Mouse (Mus musculus): ENCODE measurements around the gene Col15a1.

Gene Col15a1

DNA sequence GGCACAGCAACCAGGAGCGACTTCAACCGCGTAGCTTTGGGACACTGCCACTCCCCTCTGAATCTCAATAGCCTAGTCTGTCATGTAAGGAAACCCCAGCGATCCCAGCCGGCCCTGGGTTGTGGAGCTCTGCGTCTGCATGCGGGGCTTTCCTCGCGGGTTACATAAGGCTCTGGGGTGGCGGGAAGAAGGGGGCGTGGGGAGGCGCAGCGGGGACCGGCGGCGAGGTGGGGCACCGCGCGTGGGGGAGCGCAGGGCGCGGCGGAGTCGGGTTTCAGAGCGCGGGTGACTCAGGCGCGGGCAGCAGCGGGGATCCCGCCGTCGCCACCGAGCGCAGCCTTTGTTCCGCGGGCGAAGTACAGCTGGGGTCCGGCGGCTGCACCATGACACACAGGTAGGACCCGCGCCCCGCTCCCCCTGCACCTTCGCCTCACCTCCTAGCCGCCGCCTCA lies at the start of gene Col15a1:
TSS of gene Col15a1 (plus strand) at position 193 of the 452 bp plus-strand sequence.
- no peak for DNase-seq

GRCm38 (mm10) chr4:47161103-47161755 lies 46.7 kb upstream of the Col15a1 start:
- DNase-seq, result no peak

GRCm38 (mm10) chr4:47161756-47162587 lies 46.0 kb upstream of the Col15a1 start:
- DNase-seq, result no peak

DNA sequence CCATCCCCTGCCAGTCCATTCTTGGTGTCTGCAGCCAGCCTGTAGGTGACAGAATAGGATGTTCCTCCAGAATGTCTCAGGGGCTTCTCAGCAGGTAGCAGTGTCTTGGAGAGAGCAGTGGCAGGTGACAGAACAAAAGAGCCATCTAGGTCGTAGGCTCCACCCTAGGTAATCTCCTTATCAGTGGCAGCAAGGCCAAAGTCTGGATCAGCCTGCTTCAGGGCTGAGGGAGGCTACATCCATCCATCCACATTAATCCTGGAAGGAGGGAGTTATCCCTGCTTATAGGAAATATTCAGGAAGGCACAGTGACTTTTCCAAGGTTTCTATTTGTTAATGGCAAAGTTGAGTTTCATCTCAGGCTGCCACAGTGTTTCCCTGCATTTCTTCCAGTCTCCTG lies 35.6 kb upstream of the Col15a1 start:
- DNase-seq, result no peak

- no peak for DNase-seq
Measured at GRCm38 (mm10) chr4:47177101-47177500, 30.9 kb upstream of the Col15a1 start.

GRCm38 (mm10) chr4:47178261-47178961 lies 29.6 kb upstream of the Col15a1 start:
- DNase-seq, result no peak

GRCm38 (mm10) chr4:47179535-47179934 lies 28.4 kb upstream of the Col15a1 start:
- DNase-seq, result no peak

- DNase-seq, result no peak
Measured at GRCm38 (mm10) chr4:47184058-47184661, 23.8 kb upstream of the Col15a1 start.

- no peak for DNase-seq
Measured at GRCm38 (mm10) chr4:47186514-47186913, 21.4 kb upstream of the Col15a1 start.

DNA sequence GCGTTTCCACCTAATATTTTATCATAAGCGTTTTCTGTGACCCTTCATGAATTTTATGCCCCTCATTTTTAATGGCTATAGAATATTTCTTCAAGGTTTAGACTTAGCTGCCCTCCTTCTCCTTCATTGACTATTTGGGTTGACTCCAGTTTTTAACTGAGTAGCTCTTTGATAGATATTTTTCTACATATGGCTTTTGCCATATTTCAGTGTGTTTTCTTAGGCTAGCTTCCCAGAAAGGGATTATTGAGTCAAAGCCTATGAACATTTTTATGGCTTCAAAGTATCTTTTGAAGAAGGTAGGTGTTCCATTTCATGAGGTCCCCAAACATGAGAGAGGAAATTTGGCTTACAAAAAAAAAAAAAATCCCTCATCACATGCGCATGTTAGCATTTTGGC lies 11.8 kb upstream of the Col15a1 start:
- no peak for DNase-seq

DNA sequence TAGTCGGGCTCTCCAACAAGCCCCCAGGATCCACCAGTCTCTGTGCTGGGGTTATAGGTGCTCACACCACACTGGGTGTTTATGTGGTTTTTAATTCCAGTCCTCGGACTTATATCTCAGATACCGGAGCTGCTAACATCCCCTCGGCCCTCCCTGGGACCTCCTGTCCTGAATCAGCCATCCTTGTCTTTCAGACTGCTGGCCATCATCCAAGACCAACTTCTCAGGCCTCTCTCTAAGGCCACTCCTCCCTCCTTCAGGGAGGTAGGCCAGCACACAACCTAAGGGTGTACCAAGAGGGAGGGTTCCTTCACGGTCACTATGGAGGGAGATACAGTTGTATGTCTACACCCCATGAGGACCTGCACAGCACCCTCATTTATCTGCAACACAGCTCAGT lies 4.3 kb upstream of the Col15a1 start:
- no peak for DNase-seq

DNA sequence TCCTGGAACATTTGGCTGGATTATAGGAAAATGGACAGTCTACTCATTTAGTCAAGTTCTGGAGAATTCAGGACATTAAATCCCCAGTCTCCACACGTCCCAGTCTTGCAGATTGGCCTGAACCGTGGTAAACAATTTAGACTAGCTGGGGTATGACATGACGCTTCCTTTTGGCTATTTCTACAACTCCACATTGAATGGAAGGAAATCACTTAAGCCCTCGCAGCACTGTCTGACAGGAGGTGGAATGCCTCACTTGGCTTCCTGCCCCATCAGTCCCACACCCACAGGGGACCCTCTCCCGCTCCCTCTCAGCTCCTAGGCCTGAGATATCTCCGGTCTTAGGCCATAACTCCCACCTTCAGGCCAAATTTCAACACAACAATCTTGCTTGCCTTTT lies 2.1 kb upstream of the Col15a1 start:
- DNase-seq, result no peak

GRCm38 (mm10) chr4:47208421-47208991 lies 545 bp downstream of the Col15a1 start:
- DNase-seq, result no peak

GRCm38 (mm10) chr4:47209466-47209865 lies 1.5 kb downstream of the Col15a1 start:
- DNase-seq, result no peak

DNA sequence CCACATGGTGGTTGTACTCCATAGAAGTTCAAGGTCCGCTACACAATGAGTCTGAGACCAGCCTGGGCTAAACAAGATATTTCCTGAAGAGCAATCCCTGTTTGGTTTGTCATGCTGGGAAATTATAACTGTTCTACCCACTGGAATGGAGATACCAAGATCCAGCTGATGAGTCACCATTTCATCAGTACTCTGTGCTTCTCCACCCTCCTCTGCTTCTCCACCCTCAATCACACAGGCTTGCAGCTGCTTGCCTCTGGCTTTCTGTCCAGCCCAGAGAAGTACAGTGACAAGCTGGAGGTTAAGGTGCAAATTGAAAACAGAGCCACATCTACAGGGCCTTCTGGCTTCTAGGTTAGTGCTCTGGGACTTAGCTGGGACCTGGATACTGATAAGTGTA lies 10.9 kb downstream of the Col15a1 start:
- DNase-seq, result no peak

- DNase-seq, result no peak
Measured at GRCm38 (mm10) chr4:47219393-47219792, 11.4 kb downstream of the Col15a1 start.

DNA sequence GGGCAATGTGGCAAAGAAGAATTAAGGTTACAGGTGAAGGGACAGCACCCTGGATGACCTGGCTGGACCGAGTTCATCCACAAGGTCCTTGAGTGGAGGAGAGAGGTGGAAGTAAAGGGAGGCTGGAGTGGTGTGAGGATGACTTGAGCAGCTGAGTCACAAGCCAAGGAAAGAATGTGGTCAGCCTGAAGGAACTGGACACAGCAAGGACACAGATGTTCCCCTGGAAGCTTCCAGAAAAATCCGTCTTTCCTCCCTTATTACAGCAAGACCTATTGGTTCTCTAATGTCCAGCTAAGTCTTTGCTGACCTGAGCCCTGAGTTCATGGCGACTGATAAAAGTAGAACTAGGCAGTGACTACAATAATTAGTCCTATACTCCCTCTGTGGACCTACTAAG lies 12.6 kb downstream of the Col15a1 start:
- DNase-seq, result no peak

- DNase-seq, result no peak
Measured at GRCm38 (mm10) chr4:47222146-47222545, 14.2 kb downstream of the Col15a1 start.

DNA sequence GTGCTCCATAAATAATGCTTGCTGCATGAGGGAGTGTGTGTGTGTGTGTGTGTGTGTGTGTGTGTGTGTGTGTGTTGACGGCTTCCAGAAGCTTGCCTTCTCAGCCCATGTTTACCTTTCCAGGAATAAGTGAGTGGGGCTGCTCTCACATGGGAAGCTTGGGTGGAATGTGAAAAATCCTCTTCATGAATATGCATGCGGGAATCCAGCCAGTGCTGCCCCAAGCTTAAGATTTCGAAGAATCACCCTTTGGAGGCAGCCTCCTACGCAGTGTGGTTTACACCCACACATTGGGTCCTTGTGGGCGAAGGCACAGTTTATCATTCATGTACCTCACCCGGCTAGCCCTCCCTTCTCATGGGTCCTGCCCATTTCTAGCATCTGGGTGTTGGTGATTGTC lies 18.0 kb downstream of the Col15a1 start:
- DNase-seq, result no peak

DNA sequence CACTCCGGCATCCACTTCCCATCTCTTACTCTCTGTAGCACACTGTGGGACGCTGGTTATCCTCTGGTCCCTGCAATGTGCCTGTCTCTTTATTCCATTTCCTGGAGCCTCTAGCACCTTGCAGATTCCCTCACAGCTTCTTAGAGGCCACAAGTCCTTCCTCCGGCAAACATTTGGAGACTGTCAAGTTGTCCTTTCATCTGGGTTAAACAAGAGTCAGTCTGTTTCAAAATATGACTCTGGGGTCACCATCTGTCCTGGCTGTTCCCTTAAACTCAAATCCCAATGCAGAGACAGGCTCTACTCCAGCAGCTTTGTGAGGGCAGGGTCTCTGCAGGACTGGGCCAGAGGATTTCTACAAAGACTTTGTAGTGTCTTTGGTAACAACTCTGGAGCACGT lies 19.1 kb downstream of the Col15a1 start:
- DNase-seq, result no peak

DNA sequence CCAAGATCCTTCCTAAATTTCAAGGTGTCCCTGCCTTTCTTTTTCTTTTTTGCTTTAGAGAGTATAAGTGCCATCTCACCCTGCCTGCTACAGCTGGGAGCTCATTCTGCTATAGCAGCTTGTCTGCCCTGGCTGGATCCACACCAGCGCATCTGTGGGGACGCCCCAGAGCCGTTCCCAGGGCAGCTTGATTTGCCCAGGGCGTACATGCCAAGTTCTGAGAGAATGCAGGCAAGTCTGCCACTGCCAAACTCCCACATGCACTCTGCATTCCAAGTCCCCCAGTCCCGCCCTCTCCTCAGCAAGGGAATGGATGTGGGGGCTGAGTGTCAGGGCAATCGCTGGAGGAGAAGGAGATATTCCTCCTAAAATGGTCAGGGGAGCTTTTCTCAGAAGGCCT lies 19.8 kb downstream of the Col15a1 start:
- DNase-seq, result no peak

DNA sequence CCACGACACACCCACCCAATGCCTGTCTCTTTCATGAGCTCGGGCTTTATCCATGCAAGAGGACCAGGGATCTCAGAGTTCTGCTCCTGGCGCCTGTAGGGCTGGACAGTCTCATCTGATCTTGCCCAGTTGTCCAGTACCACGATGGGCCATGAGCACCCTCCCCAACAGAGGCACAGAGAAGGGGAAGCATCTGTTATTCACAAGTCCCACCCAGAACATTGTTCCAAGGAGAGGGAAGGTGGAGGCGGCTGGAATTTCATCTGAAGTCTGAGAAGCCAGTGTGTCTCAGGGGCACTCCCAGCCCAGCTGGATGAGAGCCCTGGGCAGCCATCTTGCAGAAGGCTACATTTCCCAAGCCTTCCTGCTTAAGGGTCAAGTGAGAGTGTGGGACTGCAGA lies 21.0 kb downstream of the Col15a1 start:
- DNase-seq, result no peak

GRCm38 (mm10) chr4:47230498-47230897 lies 22.5 kb downstream of the Col15a1 start:
- no peak for DNase-seq
